Mouse (Mus musculus): ENCODE measurements around the gene Pax4.

GRCm38 (mm10) chr6:28398726-28399125 lies 50.4 kb downstream of the Pax4 start:
- TF ChIP-seq POLR2A (IDR thresholded peaks at IDR 0.05; ENCODE audit: control insufficient read depth, extremely low read depth, insufficient read depth, low read length, poor library complexity) (no peak), CTCF (IDR thresholded peaks at IDR 0.05; ENCODE audit: borderline replicate concordance, control insufficient read depth, extremely low read depth, insufficient read depth, low read length, poor library complexity) (no peak)

Measured in thymus, adult 2 months (tissue).